Comparison of ENCODE assay signal across 12 mouse cellular contexts in genomic region chr12:86819163-86819562, GRCm38 (mm10).
DNase-seq lines count a peak whose midpoint lies in the region; ATAC-seq and TF ChIP-seq lines count a peak whose summit lies in the region.
"Had no signal": no experiment of that assay in that cellular context is flagged by ENCODE, and none has a peak within 500 bp of the region (broad histone marks: within the 10 kb centered on the region; RNA-seq: fewer than 3 reads in every experiment).

No protein-coding gene starts in this region.

- TF ChIP-seq POLR2A in CH12.LX (IDR thresholded peaks at IDR 0.05; ENCODE audit: low read depth, low read length): peak; percentile 31; the same call in 1 of the 2 replicates

- no peak for DNase-seq in heart, postnatal 25 days (ENCODE audit: low spot score)
- DNase-seq in A20 (ENCODE audit: low read depth, low spot score): peak; percentile 49
- peak; percentile 98 for DNase-seq in CH12.LX (ENCODE audit: extremely low read depth)
- peak; percentile 57 for DNase-seq in lung, postnatal 10 days
- DNase-seq in right cerebral cortex, postnatal 25 days: no peak
- DNase-seq in Muller cell, postnatal 12 days (ENCODE audit: inconsistent ontology term): no peak
- no peak for DNase-seq in testis, postnatal 14 days (ENCODE audit: low spot score)
- DNase-seq: gastrocnemius, postnatal 36 days; thymus, postnatal 36 days had no signal

- H3K36me3 ChIP-seq in heart, embryonic 15.5 days: no peaks in the 10 kb centered on the region
- peaks cover 0 to 6% of the 10 kb centered on the region in 2 experiments for H3K36me3 ChIP-seq in CH12.LX (replicated peaks in 1 of 2; ENCODE audit: control insufficient read depth in 1 of 2, insufficient read depth in 1 of 2, low read length in 1 of 2)
- H3K36me3 ChIP-seq: neural tube, embryonic 13.5 days had no signal

- peaks cover 63% of the 10 kb centered on the region for H3K4me1 ChIP-seq in heart, embryonic 15.5 days (replicated peaks)
- H3K4me1 ChIP-seq in CH12.LX (ENCODE audit: control insufficient read depth in 1 of 2, insufficient read depth in 2 of 2): peaks cover 24 to 68% of the 10 kb centered on the region in 2 experiments

- 61% methylated on average over 5 of the region's 5 CpGs for WGBS in heart, embryonic 15.5 days

- intact Hi-C loops in heart, postnatal 25 days (cut with DNase I): loop anchor here (2.0 kb wide), 1 partner anchor 16 kb away; no protein-coding TSS in a partner anchor

- ATAC-seq in heart, embryonic 15.5 days (replicated peaks; ENCODE audit: insufficient number of reproducible peaks, insufficient read depth, low FRiP score, low read depth): no peak

- H3K27me3 ChIP-seq in heart, embryonic 15.5 days: no peaks in the 10 kb centered on the region
- no peaks in the 10 kb centered on the region for H3K27me3 ChIP-seq in CH12.LX (replicated peaks)
- H3K27me3 ChIP-seq: neural tube, embryonic 13.5 days had no signal

- H3K79me2 ChIP-seq in CH12.LX (replicated peaks; ENCODE audit: control insufficient read depth, extremely low read depth, insufficient read depth, poor library complexity, severe bottlenecking): no peaks in the 10 kb centered on the region

- no peak overlapping the region for H3K4me2 ChIP-seq in heart, embryonic 15.5 days
- H3K4me2 ChIP-seq in CH12.LX (ENCODE audit: insufficient read depth, low read depth, poor library complexity, severe bottlenecking): peak overlapping the region; percentile 9; the same call in 1 of the 2 replicates
- H3K4me2 ChIP-seq: neural tube, embryonic 13.5 days had no signal

- TF ChIP-seq EP300 in CH12.LX (IDR thresholded peaks at IDR 0.05; ENCODE audit: low read length): peak; percentile 91

- no peak overlapping the region for H3K9ac ChIP-seq in heart, embryonic 15.5 days
- peak overlapping the region; percentile 7; the same call in 1 of the 2 replicates for H3K9ac ChIP-seq in CH12.LX (ENCODE audit: insufficient read depth, low read depth)
- H3K9ac ChIP-seq: liver, embryonic 14.5 days; neural tube, embryonic 13.5 days had no signal

- no peaks in the 10 kb centered on the region for H3K9me3 ChIP-seq in heart, embryonic 15.5 days (replicated peaks)
- peaks cover 3% of the 10 kb centered on the region for H3K9me3 ChIP-seq in CH12.LX (replicated peaks; ENCODE audit: low read length)
- H3K9me3 ChIP-seq: neural tube, embryonic 13.5 days had no signal

- dilution Hi-C loops in CH12.LX (cut with MboI; ENCODE audit: extremely low pct_ligation_motif_present, extremely low pct_unique_long_range_greater_than_20kb, low sequenced_read_pairs): no loop called here

- peak overlapping the region; percentile 97 for H3K27ac ChIP-seq in heart, embryonic 15.5 days
- peak overlapping the region; percentile 76 for H3K27ac ChIP-seq in CH12.LX (ENCODE audit: insufficient read depth, low read depth)
- H3K27ac ChIP-seq: liver, embryonic 14.5 days had no signal

- TF ChIP-seq CTCF in CH12.LX (conservative IDR thresholded peaks at IDR 0.05 in 1 of 2, IDR thresholded peaks at IDR 0.05 in 1 of 2; ENCODE audit: low read depth in 2 of 2, low read length in 2 of 2): no peak

- in situ Hi-C loops in CH12.LX (cut with MboI; ENCODE audit: low pct_ligation_motif_present, low pct_unique_long_range_greater_than_20kb, low sequenced_read_pairs): no loop called here

- H3K4me3 ChIP-seq in heart, embryonic 15.5 days: no peak overlapping the region
- no peak overlapping the region for H3K4me3 ChIP-seq in CH12.LX (replicated peaks in 1 of 3; ENCODE audit: low read depth in 2 of 3, low read length in 2 of 3, poor library complexity in 1 of 3)
- H3K4me3 ChIP-seq: neural tube, embryonic 13.5 days had no signal

- no peak; the same call in 1 of the 2 replicates for TF ChIP-seq RAD21 in CH12.LX (IDR thresholded peaks at IDR 0.05; ENCODE audit: low read depth, low read length)

TF ChIP-seq in CH12.LX, 34 proteins besides CTCF, POLR2A, EP300 and RAD21:
- TF ChIP-seq KAT2A (IDR thresholded peaks at IDR 0.05; ENCODE audit: insufficient replicate concordance, low read length) (no peak), RCOR1 (conservative IDR thresholded peaks at IDR 0.05; ENCODE audit: low read depth, low read length) (0 out of 2 replicates have a peak, but pooled peaks have one; percentile 45), NELFE (IDR thresholded peaks at IDR 0.05; ENCODE audit: low read depth, low read length) (no peak), BHLHE40 (IDR thresholded peaks at IDR 0.05; ENCODE audit: low read depth, low read length) (peak; percentile 63; the same call in 1 of the 2 replicates), JUND (conservative IDR thresholded peaks at IDR 0.05; ENCODE audit: low read depth, low read length) (peak; percentile 53), GABPA (IDR thresholded peaks at IDR 0.05; ENCODE audit: insufficient replicate concordance, low read depth, low read length) (no peak), USF1 (IDR thresholded peaks at IDR 0.05; ENCODE audit: low read depth, low read length) (no peak), TCF12 (IDR thresholded peaks at IDR 0.05; ENCODE audit: low read depth, low read length) (peak; percentile 94), MYC (IDR thresholded peaks at IDR 0.05; ENCODE audit: low read depth, low read length) (peak; percentile 73; the same call in 1 of the 2 replicates), E2F4 (IDR thresholded peaks at IDR 0.05; ENCODE audit: insufficient replicate concordance, low read depth, low read length) (peak; percentile 24; the same call in 1 of the 2 replicates), HCFC1 (IDR thresholded peaks at IDR 0.05; ENCODE audit: low read depth, low read length) (peak; percentile 44), TBP (conservative IDR thresholded peaks at IDR 0.05; ENCODE audit: low read depth, low read length) (peak; percentile 96), POLR2AphosphoS2 (IDR thresholded peaks at IDR 0.05; ENCODE audit: low read depth, low read length) (no peak), MAX (IDR thresholded peaks at IDR 0.05; ENCODE audit: low read length) (peak; percentile 54; the same call in 1 of the 2 replicates), MAZ (IDR thresholded peaks at IDR 0.05; ENCODE audit: low read depth, low read length) (peak; percentile 49; the same call in 1 of the 2 replicates), ELF1 (IDR thresholded peaks at IDR 0.05; ENCODE audit: low read depth, low read length) (peak; percentile 45), ETS1 (conservative IDR thresholded peaks at IDR 0.05; ENCODE audit: low read depth, low read length) (peak; percentile 92), ZMIZ1 (IDR thresholded peaks at IDR 0.05; ENCODE audit: low read depth, low read length) (no peak), CHD2 (IDR thresholded peaks at IDR 0.05; ENCODE audit: low read length) (peak; percentile 28; the same call in 1 of the 2 replicates), IRF4 (IDR thresholded peaks at IDR 0.05; ENCODE audit: low read depth, low read length) (peak; percentile 79), MEF2A (IDR thresholded peaks at IDR 0.05; ENCODE audit: borderline replicate concordance, low read depth, low read length) (peak; percentile 76; the same call in 1 of the 2 replicates), MXI1 (IDR thresholded peaks at IDR 0.05; ENCODE audit: low read depth, low read length) (peak; percentile 29; the same call in 1 of the 2 replicates), CHD1 (IDR thresholded peaks at IDR 0.05; ENCODE audit: low read depth, low read length) (no peak), JUN (IDR thresholded peaks at IDR 0.05; ENCODE audit: insufficient read depth, low read depth, low read length) (peak; percentile 59), UBTF (IDR thresholded peaks at IDR 0.05; ENCODE audit: low read depth, low read length) (peak; percentile 99)
TF ChIP-seq in CH12.LX: peak in this region for 18.

Comparison
In these comparisons a context has a peak if more than half of its experiments do, and no peak if none do; other contexts are left out.
1. DNase-seq: peak in A20 (single experiment), CH12.LX (single experiment) and lung, postnatal 10 days (single experiment); none in heart, postnatal 25 days (single experiment), right cerebral cortex, postnatal 25 days (single experiment), Muller cell, postnatal 12 days (single experiment) and testis, postnatal 14 days (single experiment).